In the genomic region with DNA sequence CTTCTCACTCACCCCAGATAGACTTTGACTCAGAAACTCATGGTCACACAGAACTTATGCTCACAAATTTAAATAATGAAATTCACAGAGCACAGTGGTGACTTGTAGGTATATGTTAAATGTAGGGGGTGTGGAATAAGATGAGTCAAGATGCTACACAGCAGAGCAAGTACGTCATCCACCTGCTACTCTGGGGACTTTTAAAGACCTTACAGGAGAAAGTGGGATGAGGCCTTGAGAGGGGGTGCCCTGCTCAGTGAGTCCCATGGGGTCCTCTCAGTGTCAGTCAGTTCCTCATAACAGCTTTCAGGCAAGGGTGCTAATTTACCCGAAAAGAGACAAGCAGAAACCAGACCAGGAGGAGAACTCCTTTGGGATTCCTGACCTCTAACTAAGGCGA, we compare ENCODE assay signal across 34 mouse cellular contexts. TPM values are rescaled to one million over a fixed set of nuclear protein-coding genes. Genes with fewer than 3 reads are reported as not detected.
"Had no signal": no experiment of that assay in that cellular context is flagged by ENCODE, and none has a peak within 500 bp of the region (broad histone marks: within the 10 kb centered on the region; RNA-seq: fewer than 3 reads in every experiment).

No protein-coding gene starts in this region.

- H3K27ac ChIP-seq: limb, embryonic 10.5 days; limb, embryonic 12.5 days; limb, embryonic 13.5 days; limb, embryonic 15.5 days; liver, embryonic 12.5 days; liver, embryonic 13.5 days; liver, embryonic 14.5 days; liver, embryonic 15.5 days; lung, embryonic 15.5 days; macrophage; midbrain, embryonic 10.5 days; midbrain, embryonic 12.5 days; midbrain, embryonic 13.5 days; midbrain, embryonic 15.5 days; neural tube, embryonic 12.5 days had no signal

- H3K9ac ChIP-seq: limb, embryonic 12.5 days; limb, embryonic 13.5 days; limb, embryonic 15.5 days; liver, embryonic 12.5 days; liver, embryonic 13.5 days; liver, embryonic 14.5 days; liver, embryonic 15.5 days; liver, postnatal 0 days; lung, embryonic 14.5 days; lung, embryonic 15.5 days; midbrain, embryonic 12.5 days; midbrain, embryonic 13.5 days; midbrain, embryonic 15.5 days; neural tube, embryonic 12.5 days had no signal

- H3K27me3 ChIP-seq: limb, embryonic 12.5 days; limb, embryonic 13.5 days; limb, embryonic 15.5 days; liver, embryonic 12.5 days; liver, embryonic 13.5 days; liver, embryonic 15.5 days; lung, embryonic 15.5 days; megakaryocyte, embryonic 14.5 days; midbrain, embryonic 12.5 days; midbrain, embryonic 13.5 days; midbrain, embryonic 15.5 days; neural tube, embryonic 12.5 days had no signal

- H3K4me3 ChIP-seq: limb, embryonic 10.5 days; limb, embryonic 12.5 days; limb, embryonic 13.5 days; limb, embryonic 15.5 days; liver, embryonic 12.5 days; liver, embryonic 13.5 days; liver, embryonic 15.5 days; lung, embryonic 15.5 days; megakaryocyte, embryonic 14.5 days; midbrain, embryonic 10.5 days; midbrain, embryonic 12.5 days; midbrain, embryonic 13.5 days; midbrain, embryonic 15.5 days; myocyte; neural tube, embryonic 12.5 days had no signal

- ATAC-seq: liver, embryonic 12.5 days; liver, postnatal 0 days; lung, postnatal 0 days; midbrain, embryonic 13.5 days; midbrain, embryonic 15.5 days; midbrain, embryonic 16.5 days had no signal

- H3K9me3 ChIP-seq: limb, embryonic 10.5 days; limb, embryonic 12.5 days; limb, embryonic 13.5 days; limb, embryonic 15.5 days; liver, embryonic 12.5 days; liver, embryonic 13.5 days; liver, embryonic 15.5 days; lung, embryonic 15.5 days; megakaryocyte, embryonic 14.5 days; midbrain, embryonic 10.5 days; midbrain, embryonic 12.5 days; midbrain, embryonic 13.5 days; midbrain, embryonic 15.5 days; neural tube, embryonic 12.5 days had no signal

- H3K36me3 ChIP-seq: limb, embryonic 10.5 days; limb, embryonic 12.5 days; limb, embryonic 13.5 days; limb, embryonic 15.5 days; liver, embryonic 12.5 days; liver, embryonic 13.5 days; liver, embryonic 15.5 days; lung, embryonic 15.5 days; midbrain, embryonic 10.5 days; midbrain, embryonic 12.5 days; midbrain, embryonic 13.5 days; midbrain, embryonic 15.5 days; neural tube, embryonic 12.5 days had no signal

- H3K4me2 ChIP-seq: limb, embryonic 12.5 days; limb, embryonic 13.5 days; limb, embryonic 15.5 days; liver, embryonic 11.5 days; liver, embryonic 12.5 days; liver, embryonic 13.5 days; liver, embryonic 15.5 days; lung, embryonic 14.5 days; lung, embryonic 15.5 days; midbrain, embryonic 12.5 days; midbrain, embryonic 13.5 days; midbrain, embryonic 15.5 days; neural tube, embryonic 12.5 days had no signal

- DNase-seq: left cerebral cortex, postnatal 4 days; liver; liver, embryonic 13.5 days; liver, postnatal 0 days; lung, adult 18-20 months; lung, adult 2 months; lung, embryonic 14.5 days; lung, postnatal 10 days; lung, postnatal 14 days; lung, postnatal 36 days; lung, postnatal 4 days; midbrain, embryonic 14.5 days had no signal

- H3K4me1 ChIP-seq: limb, embryonic 10.5 days; limb, embryonic 12.5 days; limb, embryonic 13.5 days; limb, embryonic 15.5 days; liver, embryonic 12.5 days; liver, embryonic 13.5 days; liver, embryonic 15.5 days; lung, embryonic 15.5 days; megakaryocyte, embryonic 14.5 days; midbrain, embryonic 12.5 days; midbrain, embryonic 13.5 days; midbrain, embryonic 15.5 days; neural tube, embryonic 12.5 days had no signal

RNA-seq across cellular contexts. Expression of a gene that starts 30.4 kb away (rescaled TPM):
- total RNA-seq: left cerebral cortex, postnatal 14 days; left cerebral cortex, postnatal 36 days; megakaryocyte-erythroid progenitor cell, adult 5-6 weeks had no signal
- polyA plus RNA-seq: myocyte had no signal
